Mouse (Mus musculus) stomach, embryonic 15.5 days (tissue): ENCODE results near the gene Slc12a8. TPM values are rescaled to one million over a fixed set of nuclear protein-coding genes. Genes with fewer than 3 reads are reported as not detected.
A peak's percentile ranks its signal among the peaks of the same experiment; 100 is the strongest.

ENCODE experiments used
- ATAC-seq: fragments of 200-750 bp; cut with Nextera tagmentation; 2 replicates; pipeline ENCODE4 v1.8.0; 2017; ENCODE audit warnings: low read depth, moderate number of reproducible peaks, moderate TSS enrichment; ENCODE audit not compliant: insufficient read depth, low FRiP score
- H3K27ac ChIP-seq: fragments of 300-500 bp; sonication (generic); 2 replicates; pipeline ENCODE4 v1.5.1; 2015; ENCODE audit warnings: mild to moderate bottlenecking, inconsistent platforms
- H3K27me3 ChIP-seq: fragments of 300-500 bp; sonication (generic); replicated peaks from 2 replicates; pipeline ENCODE4 v1.6.1; 2015; ENCODE audit warnings: inconsistent platforms
- H3K36me3 ChIP-seq: fragments of 300-500 bp; sonication (generic); 2 replicates; pipeline ENCODE4 v1.6.1; 2015; ENCODE audit warnings: inconsistent platforms
- H3K4me1 ChIP-seq: fragments of 300-500 bp; sonication (generic); 2 replicates; pipeline ENCODE4 v1.6.1; 2015; ENCODE audit warnings: inconsistent platforms
- H3K4me2 ChIP-seq: fragments of 300-500 bp; sonication (generic); 2 replicates; pipeline ENCODE4 v1.6.1; 2015; ENCODE audit warnings: mild to moderate bottlenecking, inconsistent platforms
- H3K4me3 ChIP-seq: fragments of 300-500 bp; sonication (generic); replicated peaks from 2 replicates; pipeline ENCODE4 v1.5.1; 2015; ENCODE audit warnings: inconsistent platforms
- H3K9ac ChIP-seq: fragments of 300-500 bp; sonication (generic); 2 replicates; pipeline ENCODE4 v1.6.1; 2015; ENCODE audit warnings: inconsistent platforms
- H3K9me3 ChIP-seq: fragments of 300-500 bp; sonication (generic); 2 replicates; pipeline ENCODE4 v1.6.1; 2016; ENCODE audit warnings: inconsistent platforms
- WGBS: fragments of 180-500 bp; shearing (Covaris S2); methylation state at CpG from one replicate; pipeline ENCODE4 v1.1.7; 2015; 5-methylcytosine and 5-hydroxymethylcytosine counted together
- polyA plus RNA-seq: library from polyadenylated mRNA; unstranded; fragments of >200 nt; fragmentation: Nextera tagmentation; extraction: Ambion mirVana; gene quantifications from 2 replicates; pipeline ENCODE4 v1.2.1, GENCODE M21; 2015

Gene Slc12a8
- polyA plus RNA-seq, 1 experiment from 2014 or later: 3.6 TPM

DNA sequence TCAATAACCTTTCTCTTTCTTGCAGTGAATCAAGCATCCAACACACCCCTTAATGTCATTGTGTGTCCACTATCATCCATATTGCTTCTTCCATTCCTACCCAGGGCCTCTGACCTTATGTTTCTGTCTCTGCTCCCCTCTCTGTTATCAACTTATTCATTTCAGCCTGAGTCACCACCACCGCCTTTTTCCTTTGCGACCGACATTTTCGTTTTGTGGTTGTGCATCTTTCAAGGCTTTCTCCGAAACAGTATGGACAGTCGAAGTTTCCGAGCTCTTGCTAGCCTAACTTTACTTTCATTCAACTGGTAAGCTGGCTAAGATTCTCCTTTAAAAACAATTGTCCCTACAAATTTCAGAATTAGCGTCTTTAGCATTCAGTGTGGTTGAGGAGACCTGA lies 84.2 kb downstream of the Slc12a8 start:
- 93% methylated on average over 8 of the region's 8 CpGs for WGBS
- H3K9me3 ChIP-seq: no peaks in the 10 kb centered on the region
- H3K4me1 ChIP-seq: no peaks in the 10 kb centered on the region
- H3K9ac ChIP-seq: no peak overlapping the region
- ATAC-seq: no peak
- H3K27ac ChIP-seq: no peak overlapping the region
- no peaks in the 10 kb centered on the region for H3K27me3 ChIP-seq
- H3K4me2 ChIP-seq: no peak overlapping the region
- no peaks in the 10 kb centered on the region for H3K36me3 ChIP-seq
- no peak overlapping the region for H3K4me3 ChIP-seq

GRCm38 (mm10) chr16:33605647-33606596 lies 88.8 kb downstream of the Slc12a8 start:
- no peak overlapping the region for H3K4me3 ChIP-seq
- H3K9ac ChIP-seq: no peak overlapping the region
- ATAC-seq: no peak
- no peak overlapping the region for H3K27ac ChIP-seq
- WGBS: 55% methylated on average over 9 of the region's 9 CpGs
- no peaks in the 10 kb centered on the region for H3K4me1 ChIP-seq
- no peaks in the 10 kb centered on the region for H3K27me3 ChIP-seq
- H3K36me3 ChIP-seq: no peaks in the 10 kb centered on the region
- H3K4me2 ChIP-seq: no peak overlapping the region
- no peaks in the 10 kb centered on the region for H3K9me3 ChIP-seq

- ATAC-seq: no peak
- no peaks in the 10 kb centered on the region for H3K27me3 ChIP-seq
- no peaks in the 10 kb centered on the region for H3K9me3 ChIP-seq
- H3K4me1 ChIP-seq: no peaks in the 10 kb centered on the region; the same call in 1 of the 2 replicates
- H3K4me2 ChIP-seq: no peak overlapping the region
- no peak overlapping the region for H3K4me3 ChIP-seq
- no peak overlapping the region for H3K27ac ChIP-seq
- WGBS: 57% methylated on average over 8 of the region's 8 CpGs
- H3K36me3 ChIP-seq: no peaks in the 10 kb centered on the region
- no peak overlapping the region for H3K9ac ChIP-seq
Observed at GRCm38 (mm10) chr16:33606691-33607532, 89.8 kb downstream of the Slc12a8 start.

GRCm38 (mm10) chr16:33609554-33609953 lies 92.4 kb downstream of the Slc12a8 start:
- Histone ChIP-seq H3K27me3 (no peaks in the 10 kb centered on the region), H3K4me3 (no peak overlapping the region), H3K27ac (no peak overlapping the region), H3K9me3 (no peaks in the 10 kb centered on the region), H3K4me1 (no peaks in the 10 kb centered on the region; the same call in 1 of the 2 replicates), H3K4me2 (no peak overlapping the region), H3K36me3 (no peaks in the 10 kb centered on the region), H3K9ac (no peak overlapping the region)
- 70% methylated on average over 2 of the region's 2 CpGs for WGBS
- no peak for ATAC-seq

- 86% methylated on average over 7 of the region's 7 CpGs for WGBS
- no peaks in the 10 kb centered on the region for H3K36me3 ChIP-seq
- H3K4me2 ChIP-seq: no peak overlapping the region
- H3K9ac ChIP-seq: no peak overlapping the region
- H3K27me3 ChIP-seq: no peaks in the 10 kb centered on the region
- H3K9me3 ChIP-seq: no peaks in the 10 kb centered on the region
- no peaks in the 10 kb centered on the region; the same call in 1 of the 2 replicates for H3K4me1 ChIP-seq
- no peak overlapping the region for H3K4me3 ChIP-seq
- H3K27ac ChIP-seq: no peak overlapping the region
- ATAC-seq: no peak
Observed at GRCm38 (mm10) chr16:33610466-33610865, 93.3 kb downstream of the Slc12a8 start.

DNA sequence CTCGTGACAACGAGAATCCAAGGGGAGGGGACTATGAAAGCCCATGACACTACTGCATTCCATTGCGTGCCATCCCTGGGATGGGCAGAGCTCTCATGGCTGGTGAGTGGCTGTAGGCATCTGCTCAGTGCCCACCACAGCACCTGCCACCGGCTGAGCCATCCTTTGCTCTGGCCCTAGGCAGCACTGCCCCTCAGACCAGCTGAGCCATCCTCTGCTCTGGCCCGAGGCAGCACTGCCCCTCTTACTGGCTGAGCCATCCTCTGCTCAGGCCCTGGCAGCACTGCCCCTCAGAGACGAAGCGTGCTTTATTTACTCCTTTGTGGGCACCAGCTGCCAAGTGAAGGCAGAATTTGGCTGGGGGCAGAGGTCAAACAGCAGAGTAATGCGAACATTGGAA lies 94.2 kb downstream of the Slc12a8 start:
- H3K4me1 ChIP-seq: no peaks in the 10 kb centered on the region; the same call in 1 of the 2 replicates
- H3K4me3 ChIP-seq: no peak overlapping the region
- no peaks in the 10 kb centered on the region for H3K9me3 ChIP-seq
- no peaks in the 10 kb centered on the region for H3K36me3 ChIP-seq
- WGBS: 75% methylated on average over 8 of the region's 8 CpGs
- H3K4me2 ChIP-seq: no peak overlapping the region
- ATAC-seq: no peak
- no peak overlapping the region for H3K27ac ChIP-seq
- no peak overlapping the region for H3K9ac ChIP-seq
- H3K27me3 ChIP-seq: no peaks in the 10 kb centered on the region

DNA sequence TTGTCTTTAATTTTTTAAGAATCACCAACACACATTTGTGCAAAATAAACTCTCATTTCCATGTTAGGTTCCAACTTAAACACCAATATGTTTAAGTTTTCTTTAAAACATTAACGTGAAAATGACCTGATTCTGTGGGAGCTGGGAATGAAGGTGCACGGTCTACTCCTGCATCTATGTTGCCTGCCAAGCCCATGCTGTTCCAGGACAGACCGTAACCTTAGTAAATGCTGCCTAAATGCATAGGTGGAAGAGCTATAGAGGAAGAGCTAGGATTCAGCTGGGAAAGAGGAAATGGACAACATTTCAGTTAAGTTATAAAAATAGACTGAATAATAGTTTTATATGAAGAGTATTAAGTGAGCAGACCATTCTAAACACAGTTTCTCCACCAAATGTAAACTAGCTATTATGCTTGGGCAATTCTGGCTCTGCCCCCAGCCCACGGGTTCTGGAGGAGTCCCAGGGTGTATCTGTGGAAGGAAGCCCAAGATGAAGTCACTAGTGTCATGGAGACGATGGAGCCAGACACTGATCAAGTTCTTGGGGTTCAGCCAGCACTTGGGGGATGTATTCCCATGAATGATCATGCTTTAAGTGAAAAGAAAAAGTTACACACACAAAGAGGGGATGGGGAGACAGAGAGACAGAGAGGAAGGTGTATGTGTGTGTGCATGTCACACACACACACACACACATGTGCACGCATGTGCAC lies 95.1 kb downstream of the Slc12a8 start:
- no peaks in the 10 kb centered on the region for H3K27me3 ChIP-seq
- H3K4me2 ChIP-seq: no peak overlapping the region
- 59% methylated on average over 6 of the region's 6 CpGs for WGBS
- H3K4me3 ChIP-seq: no peak overlapping the region
- H3K4me1 ChIP-seq: no peaks in the 10 kb centered on the region; the same call in 1 of the 2 replicates
- H3K36me3 ChIP-seq: no peaks in the 10 kb centered on the region
- H3K9ac ChIP-seq: no peak overlapping the region
- no peaks in the 10 kb centered on the region for H3K9me3 ChIP-seq
- H3K27ac ChIP-seq: peak overlapping the region; percentile 65; the same call in 1 of the 2 replicates
- no peak for ATAC-seq

DNA sequence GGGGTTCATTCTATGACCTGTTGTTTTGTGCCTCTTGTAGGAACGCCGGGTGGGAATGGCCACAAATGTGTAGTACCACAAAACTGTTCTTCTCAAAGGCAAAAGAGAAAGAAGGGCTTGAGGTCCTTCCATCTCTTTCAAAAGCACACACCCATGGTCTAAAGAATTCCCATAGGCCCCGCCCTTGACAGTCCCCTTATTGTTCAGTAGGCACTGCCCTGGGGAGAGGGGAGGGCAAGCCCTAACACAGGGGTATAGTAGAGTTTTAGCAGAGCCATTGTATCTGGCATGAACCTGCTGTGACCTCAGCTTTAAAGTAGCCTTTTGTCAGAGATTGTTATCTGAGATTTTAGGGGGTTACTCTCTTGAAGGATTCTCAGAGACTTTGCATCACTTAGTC lies 98.9 kb downstream of the Slc12a8 start:
- no peak overlapping the region for H3K4me3 ChIP-seq
- no peaks in the 10 kb centered on the region; the same call in 1 of the 2 replicates for H3K4me1 ChIP-seq
- H3K9me3 ChIP-seq: no peaks in the 10 kb centered on the region
- no peak overlapping the region for H3K27ac ChIP-seq
- H3K27me3 ChIP-seq: no peaks in the 10 kb centered on the region
- 82% methylated on average over 3 of the region's 3 CpGs for WGBS
- H3K4me2 ChIP-seq: no peak overlapping the region
- no peak for ATAC-seq
- H3K36me3 ChIP-seq: no peaks in the 10 kb centered on the region
- no peak overlapping the region for H3K9ac ChIP-seq

DNA sequence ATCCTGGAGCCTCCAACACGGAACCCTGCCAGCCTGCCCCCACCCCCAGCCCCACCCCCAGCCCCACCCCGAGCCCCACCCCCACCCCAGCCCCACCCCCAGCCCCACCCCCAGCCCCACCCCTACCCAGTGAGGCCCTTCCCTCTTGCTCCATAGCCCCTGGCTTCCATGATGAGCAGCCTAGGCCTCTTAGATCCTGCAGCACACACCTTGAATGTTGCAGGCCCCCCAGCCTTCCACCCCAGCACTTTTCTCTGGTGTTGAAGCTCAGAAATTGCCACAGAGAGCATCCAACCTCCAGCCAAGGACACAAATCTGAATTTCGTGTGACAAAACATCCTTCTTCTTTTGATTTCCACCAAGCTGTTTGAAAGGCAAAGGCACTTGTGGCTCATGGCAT lies 104.7 kb downstream of the Slc12a8 start:
- WGBS: 38% methylated on average over 3 of the region's 3 CpGs
- no peak overlapping the region for H3K4me3 ChIP-seq
- no peaks in the 10 kb centered on the region for H3K36me3 ChIP-seq
- no peaks in the 10 kb centered on the region for H3K27me3 ChIP-seq
- H3K27ac ChIP-seq: no peak overlapping the region
- no peak for ATAC-seq
- no peak overlapping the region for H3K9ac ChIP-seq
- H3K4me1 ChIP-seq: no peaks in the 10 kb centered on the region
- no peak overlapping the region for H3K4me2 ChIP-seq
- H3K9me3 ChIP-seq: no peaks in the 10 kb centered on the region

DNA sequence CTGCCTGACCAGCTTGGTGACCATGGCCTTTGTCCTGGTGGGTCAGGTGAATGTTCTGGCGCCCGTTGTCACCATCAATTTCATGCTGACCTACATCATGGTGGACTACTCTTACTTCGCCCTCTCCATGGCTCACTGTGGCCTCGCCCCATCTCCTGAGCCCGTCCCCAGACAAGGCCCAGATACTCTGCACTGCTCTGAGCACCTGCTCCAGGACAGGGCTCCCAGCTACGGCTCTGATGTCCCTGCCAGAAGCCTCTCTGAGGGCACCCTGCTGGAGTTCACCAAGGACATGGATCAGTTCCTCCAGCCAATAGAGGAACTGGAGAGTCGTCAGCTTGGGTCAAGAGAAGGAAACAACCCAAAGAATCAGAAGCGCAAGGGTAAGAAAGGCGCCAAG lies 107.5 kb downstream of the Slc12a8 start:
- H3K27me3 ChIP-seq: no peaks in the 10 kb centered on the region
- WGBS: 93% methylated on average over 9 of the region's 9 CpGs
- H3K9me3 ChIP-seq: no peaks in the 10 kb centered on the region
- H3K4me1 ChIP-seq: no peaks in the 10 kb centered on the region
- H3K9ac ChIP-seq: no peak overlapping the region
- H3K27ac ChIP-seq: no peak overlapping the region
- no peak overlapping the region for H3K4me2 ChIP-seq
- H3K4me3 ChIP-seq: no peak overlapping the region
- ATAC-seq: no peak
- no peaks in the 10 kb centered on the region for H3K36me3 ChIP-seq

DNA sequence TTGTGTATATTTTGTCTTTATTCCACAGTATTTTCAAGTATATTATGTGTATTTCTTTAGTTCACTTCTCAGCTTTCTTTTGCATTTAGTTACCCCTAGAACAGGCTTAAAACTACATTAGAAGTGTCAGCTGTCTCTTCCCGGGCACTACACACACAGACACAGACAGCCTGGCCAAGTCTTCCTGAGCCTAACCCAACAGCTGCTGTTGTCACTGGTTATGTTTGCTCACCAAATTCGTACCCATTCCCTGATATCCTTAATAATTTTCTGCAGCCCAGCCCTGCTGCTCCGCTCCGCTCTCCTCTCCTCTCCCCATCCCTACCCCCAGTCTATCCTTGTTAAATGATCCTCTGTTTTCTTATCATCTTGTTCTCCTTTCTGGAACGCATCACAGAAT lies 112.4 kb downstream of the Slc12a8 start:
- ATAC-seq: no peak
- H3K27me3 ChIP-seq: no peaks in the 10 kb centered on the region
- no peaks in the 10 kb centered on the region for H3K4me1 ChIP-seq
- H3K4me3 ChIP-seq: no peak overlapping the region
- H3K4me2 ChIP-seq: no peak overlapping the region
- H3K9ac ChIP-seq: no peak overlapping the region
- H3K9me3 ChIP-seq: no peaks in the 10 kb centered on the region
- H3K36me3 ChIP-seq: no peaks in the 10 kb centered on the region
- H3K27ac ChIP-seq: no peak overlapping the region
- WGBS: 72% methylated on average over 5 of the region's 5 CpGs
